Mouse (Mus musculus) small intestine, adult 2 months (tissue): Measurements from ENCODE around the gene Insig2. TPM values are rescaled to one million over a fixed set of nuclear protein-coding genes. Genes with fewer than 3 reads are reported as not detected.

Experiments used
- H3K27ac ChIP-seq: fragments of 200-500 bp; 2 replicates; pipeline ENCODE4 v1.5.1; 2012; ENCODE audit warnings: low read depth, low read length, control low read depth, inconsistent platforms; ENCODE audit not compliant: insufficient read depth
- H3K27me3 ChIP-seq: fragments of 200-500 bp; 2 replicates; pipeline ENCODE4 v1.6.1; 2012; ENCODE audit warnings: mild to moderate bottlenecking, moderate library complexity, low read length, inconsistent platforms; ENCODE audit not compliant: control insufficient read depth, insufficient read depth
- H3K36me3 ChIP-seq: fragments of 200-500 bp; 2 replicates; pipeline ENCODE4 v1.6.1; 2012; ENCODE audit warnings: mild to moderate bottlenecking, low read length, control low read depth, inconsistent platforms; ENCODE audit not compliant: control insufficient read depth, insufficient read depth
- H3K4me1 ChIP-seq: fragments of 200-500 bp; 2 replicates; pipeline ENCODE4 v1.6.1; 2012; ENCODE audit warnings: low read length, inconsistent platforms, mixed read lengths; ENCODE audit not compliant: control insufficient read depth, insufficient read depth, insufficient read length
- H3K4me3 ChIP-seq: fragments of 200-500 bp; 2 replicates; pipeline ENCODE4 v1.5.1; 2012; ENCODE audit warnings: low read depth, mild to moderate bottlenecking, control low read depth, inconsistent platforms, low read length, moderate library complexity
- CTCF ChIP-seq: fragments of 200-500 bp; IDR thresholded peaks from 2 replicates; pipeline ENCODE4 v1.5.1; 2012; ENCODE audit warnings: low read depth, mild to moderate bottlenecking, control low read depth, inconsistent platforms, low read length, moderate library complexity, mixed read lengths; ENCODE audit not compliant: insufficient replicate concordance, insufficient read length; ENCODE audit errors: extremely low read depth
- POLR2A ChIP-seq: fragments of 200-500 bp; IDR thresholded peaks from 2 replicates; pipeline ENCODE4 v1.6.1; 2012; ENCODE audit warnings: low read depth, mild to moderate bottlenecking, control low read depth, inconsistent platforms, low read length, moderate library complexity
- WGBS: fragments of 180-500 bp; shearing (Covaris S2); methylation state at CpG from one replicate; pipeline ENCODE4 v1.1.7; 2018; 5-methylcytosine and 5-hydroxymethylcytosine counted together
- polyA plus RNA-seq: library from polyadenylated mRNA; depleted of rRNA; stranded (reverse); fragments of >200 nt; gene quantifications from 2 replicates; pipeline ENCODE4 v1.2.3, GENCODE M21; 2012

Gene Insig2
- polyA plus RNA-seq, 1 experiment, result 26.9 TPM

GRCm38 (mm10) chr1:121296717-121297255, 35.6 kb downstream of the Insig2 start:
- 92% methylated on average over 5 of the region's 5 CpGs for WGBS
- no peak overlapping the region for H3K4me3 ChIP-seq
- H3K36me3 ChIP-seq, result no peaks in the 10 kb centered on the region
- no peaks in the 10 kb centered on the region for H3K27me3 ChIP-seq
- H3K4me1 ChIP-seq, result no peaks in the 10 kb centered on the region
- no peak overlapping the region for H3K27ac ChIP-seq
- TF ChIP-seq POLR2A (no peak), CTCF (no peak)

- no peak for TF ChIP-seq POLR2A
- TF ChIP-seq CTCF, result no peak
- H3K27ac ChIP-seq, result no peak overlapping the region
- no peak overlapping the region for H3K4me3 ChIP-seq
- no peaks in the 10 kb centered on the region for H3K27me3 ChIP-seq
- no peaks in the 10 kb centered on the region for H3K4me1 ChIP-seq
- 66% methylated on average over 3 of the region's 3 CpGs for WGBS
- H3K36me3 ChIP-seq, result no peaks in the 10 kb centered on the region
Observed at GRCm38 (mm10) chr1:121293571-121293970, 38.8 kb downstream of the Insig2 start.

GRCm38 (mm10) chr1:121290841-121291240, 41.5 kb downstream of the Insig2 start:
- H3K27ac ChIP-seq, result no peak overlapping the region
- no peaks in the 10 kb centered on the region for H3K4me1 ChIP-seq
- H3K4me3 ChIP-seq, result no peak overlapping the region
- TF ChIP-seq POLR2A (no peak), CTCF (no peak)
- WGBS, result 78% methylated on average over 10 of the region's 10 CpGs
- no peaks in the 10 kb centered on the region for H3K27me3 ChIP-seq
- H3K36me3 ChIP-seq, result no peaks in the 10 kb centered on the region

DNA sequence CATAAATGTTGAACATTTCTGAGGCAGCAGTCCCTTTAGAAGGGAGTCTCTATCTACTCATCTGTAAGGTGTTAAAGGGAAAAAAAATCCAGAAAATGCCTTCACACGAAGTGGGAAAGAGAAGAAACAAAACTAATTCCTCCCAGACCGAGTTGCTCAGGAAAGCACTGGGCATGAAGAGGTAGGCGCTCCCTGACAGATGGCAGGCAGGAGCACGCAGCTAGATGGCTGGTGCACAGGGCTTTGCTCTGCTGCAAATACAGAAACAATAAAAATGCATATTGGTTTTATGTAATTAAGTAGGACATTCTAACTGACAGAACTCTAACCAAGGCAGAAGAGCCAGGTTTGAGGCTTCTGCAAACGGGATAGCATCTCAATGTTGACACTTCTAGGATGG, 42.0 kb downstream of the Insig2 start:
- TF ChIP-seq POLR2A (no peak), CTCF (no peak)
- WGBS, result 69% methylated on average over 5 of the region's 5 CpGs
- H3K27ac ChIP-seq, result no peak overlapping the region
- H3K4me1 ChIP-seq, result no peaks in the 10 kb centered on the region
- H3K4me3 ChIP-seq, result no peak overlapping the region
- no peaks in the 10 kb centered on the region for H3K36me3 ChIP-seq
- H3K27me3 ChIP-seq, result no peaks in the 10 kb centered on the region

- Histone ChIP-seq H3K27me3 (no peaks in the 10 kb centered on the region), H3K4me1 (peaks cover 2% of the 10 kb centered on the region; the same call in 1 of the 2 replicates), H3K27ac (no peak overlapping the region), H3K36me3 (no peaks in the 10 kb centered on the region), H3K4me3 (no peak overlapping the region)
- no peak for TF ChIP-seq CTCF
- TF ChIP-seq POLR2A, result no peak
- 63% methylated on average over 2 of the region's 2 CpGs for WGBS
Observed at GRCm38 (mm10) chr1:121284197-121284596, 48.2 kb downstream of the Insig2 start.

DNA sequence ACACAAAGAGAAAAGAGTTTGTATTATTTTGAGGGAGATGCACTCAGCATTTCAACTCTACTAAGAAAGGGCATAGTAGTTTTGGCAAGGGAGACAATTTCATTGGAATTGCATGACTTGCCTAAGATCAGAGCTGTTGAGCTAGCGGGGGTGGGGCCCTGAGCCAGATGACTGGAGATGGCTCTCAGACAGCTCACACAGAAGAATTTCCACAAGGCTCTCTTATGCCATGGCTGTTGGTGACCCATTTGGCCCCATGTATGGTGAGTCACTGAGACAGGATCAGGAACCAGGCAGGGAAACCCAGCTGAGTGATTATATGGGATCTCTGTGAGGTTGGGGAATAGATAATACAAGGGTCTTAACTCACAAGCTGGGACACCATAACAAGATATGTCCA, 51.9 kb downstream of the Insig2 start:
- TF ChIP-seq POLR2A (no peak), CTCF (no peak)
- WGBS, result 91% methylated on average over 1 of the region's 1 CpGs
- H3K36me3 ChIP-seq, result no peaks in the 10 kb centered on the region
- H3K4me3 ChIP-seq, result no peak overlapping the region
- no peaks in the 10 kb centered on the region for H3K27me3 ChIP-seq
- H3K27ac ChIP-seq, result no peak overlapping the region
- H3K4me1 ChIP-seq, result peaks cover 2% of the 10 kb centered on the region; the same call in 1 of the 2 replicates

DNA sequence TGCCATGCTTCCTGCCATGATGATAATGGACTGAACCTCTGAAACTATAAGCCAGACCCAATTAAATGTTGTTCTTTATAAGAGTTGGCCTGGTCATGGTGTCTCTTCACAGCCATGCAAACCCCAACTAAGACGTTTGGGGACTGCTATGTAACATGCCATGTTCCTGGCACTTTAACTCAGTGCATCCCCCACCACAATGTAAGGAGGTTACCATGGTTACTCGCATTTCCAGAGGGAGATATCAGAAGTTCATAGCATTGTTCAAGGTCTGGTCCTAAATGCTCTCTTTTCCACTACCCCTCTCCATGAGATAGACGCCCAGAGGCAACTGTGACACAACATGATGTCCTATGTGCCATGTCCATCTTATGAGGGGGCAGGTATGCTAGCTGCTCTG, 54.0 kb downstream of the Insig2 start:
- Histone ChIP-seq H3K27me3 (no peaks in the 10 kb centered on the region), H3K36me3 (no peaks in the 10 kb centered on the region), H3K4me3 (no peak overlapping the region), H3K4me1 (no peaks in the 10 kb centered on the region; the same call in 1 of the 2 replicates), H3K27ac (no peak overlapping the region)
- no peak for TF ChIP-seq POLR2A
- TF ChIP-seq CTCF, result no peak
- 70% methylated on average over 3 of the region's 3 CpGs for WGBS

DNA sequence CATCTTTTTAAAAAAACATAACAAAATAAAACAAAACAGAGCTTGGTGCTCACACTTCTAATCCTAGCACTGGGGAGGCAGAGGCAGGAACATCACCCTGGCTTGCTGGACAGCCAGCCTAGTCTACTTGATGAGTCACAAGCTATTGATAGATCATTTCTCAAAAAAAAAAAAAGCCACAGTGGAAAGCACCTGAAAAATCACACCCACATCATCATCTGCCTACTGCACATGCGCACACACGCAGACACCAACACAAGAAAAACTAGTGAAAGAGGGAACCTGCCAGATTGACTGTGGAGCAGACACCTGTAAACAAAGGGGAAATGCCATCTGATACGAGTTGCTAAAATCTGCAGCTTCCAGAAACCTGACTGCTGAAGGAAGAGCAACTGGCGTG, 54.9 kb downstream of the Insig2 start:
- Histone ChIP-seq H3K27me3 (no peaks in the 10 kb centered on the region), H3K4me1 (no peaks in the 10 kb centered on the region; the same call in 1 of the 2 replicates), H3K36me3 (no peaks in the 10 kb centered on the region), H3K27ac (no peak overlapping the region), H3K4me3 (no peak overlapping the region)
- WGBS, result 84% methylated on average over 4 of the region's 4 CpGs
- TF ChIP-seq POLR2A (no peak), CTCF (no peak)
